Mouse (Mus musculus) myocyte (in vitro differentiated cells): Measurements from ENCODE around the gene Cul9. TPM values are rescaled to one million over a fixed set of nuclear protein-coding genes. Genes with fewer than 3 reads are reported as not detected.

Experiments
- H3K27me3 ChIP-seq: one replicate; pipeline ENCODE4 v1.6.1; 2011; ENCODE audit not compliant: control insufficient read depth, insufficient read depth, insufficient read length
- H3K36me3 ChIP-seq: one replicate; pipeline ENCODE4 v1.6.1; 2011; ENCODE audit not compliant: control insufficient read depth, insufficient read depth
- H3K4me2 ChIP-seq: one replicate; pipeline ENCODE4 v1.6.1; 2011; ENCODE audit warnings: low read depth, control low read depth
- H3K4me3 ChIP-seq: one replicate; pipeline ENCODE4 v1.5.1; 2011; ENCODE audit warnings: mild to moderate bottlenecking, control low read depth, moderate library complexity
- H3K79me2 ChIP-seq: one replicate; pipeline ENCODE4 v1.6.1; 2011; ENCODE audit not compliant: control insufficient read depth, insufficient read depth
- H3ac ChIP-seq: one replicate; pipeline ENCODE4 v1.6.1; 2011; ENCODE audit not compliant: control insufficient read depth, insufficient read length
- CEBPB ChIP-seq: IDR thresholded peaks from 2 replicates; pipeline ENCODE4 v1.6.1; 2011; ENCODE audit warnings: mild to moderate bottlenecking, moderate library complexity; ENCODE audit not compliant: poor library complexity, insufficient read depth, severe bottlenecking
- E2F4 ChIP-seq: IDR thresholded peaks from one replicate; pipeline ENCODE4 v1.6.1; 2011; ENCODE audit warnings: mild to moderate bottlenecking, control low read depth, moderate library complexity; ENCODE audit not compliant: insufficient read depth
- MAX ChIP-seq: IDR thresholded peaks from one replicate; pipeline ENCODE4 v1.6.1; 2011; ENCODE audit warnings: low read depth, mild to moderate bottlenecking, control low read depth
- MYOD1 ChIP-seq, 3 experiments: IDR thresholded peaks; one replicate each; pipeline ENCODE4 v1.6.1; 2011; ENCODE audit warnings: control low read depth in 2 of 3, low read depth in 2 of 3, mild to moderate bottlenecking in 2 of 3, moderate library complexity in 1 of 3; ENCODE audit not compliant: insufficient read length in 2 of 3, control insufficient read depth in 1 of 3
- MYOG ChIP-seq, 3 experiments: IDR thresholded peaks; one replicate each; pipeline ENCODE4 v1.6.1; 2011; ENCODE audit warnings: control low read depth in 2 of 3, low read depth in 2 of 3, mild to moderate bottlenecking in 2 of 3; ENCODE audit not compliant: insufficient read length in 2 of 3, control insufficient read depth in 1 of 3, insufficient read depth in 1 of 3
- POLR2A ChIP-seq: IDR thresholded peaks from one replicate; pipeline ENCODE4 v1.6.1; 2011; ENCODE audit warnings: low read depth, mild to moderate bottlenecking, control low read depth, moderate library complexity; ENCODE audit not compliant: insufficient read length
- POLR2AphosphoS2 ChIP-seq: IDR thresholded peaks from one replicate; pipeline ENCODE4 v1.6.1; 2011; ENCODE audit warnings: low read depth, control low read depth; ENCODE audit not compliant: insufficient read length
- REST ChIP-seq: IDR thresholded peaks from one replicate; pipeline ENCODE4 v1.6.1; 2011; ENCODE audit warnings: mild to moderate bottlenecking, control low read depth, moderate library complexity; ENCODE audit not compliant: insufficient read depth, insufficient read length
- SRF ChIP-seq: IDR thresholded peaks from one replicate; pipeline ENCODE4 v1.6.1; 2011; ENCODE audit warnings: low read depth; ENCODE audit not compliant: control insufficient read depth, insufficient read length
- TCF12 ChIP-seq: IDR thresholded peaks from one replicate; pipeline ENCODE4 v1.6.1; 2011; ENCODE audit warnings: mild to moderate bottlenecking, control low read depth; ENCODE audit not compliant: poor library complexity, insufficient read depth, severe bottlenecking
- TCF3 ChIP-seq: IDR thresholded peaks from one replicate; pipeline ENCODE4 v1.6.1; 2011; ENCODE audit warnings: low read depth, control low read depth; ENCODE audit not compliant: insufficient read length
- USF1 ChIP-seq: IDR thresholded peaks from one replicate; pipeline ENCODE4 v1.6.1; 2011; ENCODE audit warnings: low read depth, mild to moderate bottlenecking, control low read depth, moderate library complexity
- polyA plus RNA-seq: library from polyadenylated mRNA; unstranded; fragments of >200 nt; fragmentation: generic; extraction: Trizol; gene quantifications from one replicate; pipeline ENCODE4 v1.2.1, GENCODE M21; 2012; ENCODE audit warnings: missing spikeins

Gene Cul9
- polyA plus RNA-seq, 1 experiment, result 0.43 TPM

DNA sequence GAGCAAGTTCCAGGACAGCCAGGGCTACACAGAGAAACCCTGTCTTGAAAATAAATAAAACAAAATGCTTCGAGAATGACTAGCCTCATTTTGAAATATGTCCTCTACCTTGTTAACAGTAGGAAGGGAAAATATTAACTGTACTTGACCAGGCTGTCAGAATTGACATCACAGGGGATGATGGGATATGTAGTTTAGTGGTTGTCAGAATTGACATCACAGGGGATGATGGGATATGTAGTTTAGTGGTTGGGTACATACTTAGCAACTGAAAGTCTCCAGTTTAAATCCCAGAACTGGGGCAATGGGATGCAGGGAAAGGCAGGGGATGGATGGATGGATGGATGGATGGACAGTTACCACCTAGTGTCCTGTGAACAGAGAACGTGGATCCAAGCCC is 32.9 kb downstream of the Cul9 start:
- Histone ChIP-seq H3K36me3 (no peaks in the 10 kb centered on the region), H3K27me3 (no peaks in the 10 kb centered on the region), H3K79me2 (no peaks in the 10 kb centered on the region), H3K4me3 (no peak overlapping the region), H3K4me2 (no peak overlapping the region), H3ac (no peak overlapping the region)
- no peak for TF ChIP-seq E2F4
- no peak for TF ChIP-seq USF1
- TF ChIP-seq REST, result no peak
- TF ChIP-seq MAX, result no peak
- TF ChIP-seq POLR2AphosphoS2, result no peak
- TF ChIP-seq CEBPB, result no peak
- TF ChIP-seq TCF3, result no peak
- TF ChIP-seq MYOG (IDR thresholded peaks at IDR 0.05; ENCODE audit: control insufficient read depth in 1 of 3, insufficient read depth in 1 of 3, insufficient read length in 2 of 3, low read depth in 2 of 3), result no peak
- TF ChIP-seq TCF12, result no peak
- no peak for TF ChIP-seq MYOD1 (IDR thresholded peaks at IDR 0.05; ENCODE audit: control insufficient read depth in 1 of 3, insufficient read length in 2 of 3, low read depth in 2 of 3)
- no peak for TF ChIP-seq SRF
- TF ChIP-seq POLR2A, result no peak

- Histone ChIP-seq H3K79me2 (no peaks in the 10 kb centered on the region), H3ac (no peak overlapping the region), H3K27me3 (no peaks in the 10 kb centered on the region), H3K4me2 (no peak overlapping the region), H3K4me3 (no peak overlapping the region), H3K36me3 (no peaks in the 10 kb centered on the region)
- TF ChIP-seq MAX, result no peak
- no peak for TF ChIP-seq MYOD1 (IDR thresholded peaks at IDR 0.05; ENCODE audit: control insufficient read depth in 1 of 3, insufficient read length in 2 of 3, low read depth in 2 of 3)
- no peak for TF ChIP-seq SRF
- no peak for TF ChIP-seq E2F4
- TF ChIP-seq POLR2A, result no peak
- no peak for TF ChIP-seq MYOG (IDR thresholded peaks at IDR 0.05; ENCODE audit: control insufficient read depth in 1 of 3, insufficient read depth in 1 of 3, insufficient read length in 2 of 3, low read depth in 2 of 3)
- TF ChIP-seq TCF12, result no peak
- TF ChIP-seq TCF3, result no peak
These were observed 35.0 kb downstream of the Cul9 start for GRCm38 (mm10) chr17:46511059-46511710.

DNA sequence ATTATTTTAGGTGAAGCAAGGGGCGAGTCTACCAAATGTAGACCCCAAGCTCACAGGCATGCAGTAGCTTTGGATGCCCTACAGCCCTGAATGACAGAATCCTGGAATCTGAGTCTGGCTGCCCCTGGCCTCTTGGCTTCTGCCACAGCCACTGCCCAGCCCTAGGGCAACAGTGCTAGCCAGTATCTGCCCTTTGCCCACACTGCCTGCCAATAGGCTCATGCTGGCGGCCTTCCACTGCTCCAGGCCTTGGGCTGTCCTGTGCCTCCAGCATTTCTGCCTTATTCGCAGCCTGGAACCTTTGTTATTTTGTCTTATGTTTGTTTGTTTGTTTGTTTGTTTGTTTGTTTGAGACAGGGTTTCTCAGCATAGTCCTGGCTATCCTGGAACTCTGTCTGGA is 40.6 kb downstream of the Cul9 start:
- H3K4me2 ChIP-seq, result no peak overlapping the region

DNA sequence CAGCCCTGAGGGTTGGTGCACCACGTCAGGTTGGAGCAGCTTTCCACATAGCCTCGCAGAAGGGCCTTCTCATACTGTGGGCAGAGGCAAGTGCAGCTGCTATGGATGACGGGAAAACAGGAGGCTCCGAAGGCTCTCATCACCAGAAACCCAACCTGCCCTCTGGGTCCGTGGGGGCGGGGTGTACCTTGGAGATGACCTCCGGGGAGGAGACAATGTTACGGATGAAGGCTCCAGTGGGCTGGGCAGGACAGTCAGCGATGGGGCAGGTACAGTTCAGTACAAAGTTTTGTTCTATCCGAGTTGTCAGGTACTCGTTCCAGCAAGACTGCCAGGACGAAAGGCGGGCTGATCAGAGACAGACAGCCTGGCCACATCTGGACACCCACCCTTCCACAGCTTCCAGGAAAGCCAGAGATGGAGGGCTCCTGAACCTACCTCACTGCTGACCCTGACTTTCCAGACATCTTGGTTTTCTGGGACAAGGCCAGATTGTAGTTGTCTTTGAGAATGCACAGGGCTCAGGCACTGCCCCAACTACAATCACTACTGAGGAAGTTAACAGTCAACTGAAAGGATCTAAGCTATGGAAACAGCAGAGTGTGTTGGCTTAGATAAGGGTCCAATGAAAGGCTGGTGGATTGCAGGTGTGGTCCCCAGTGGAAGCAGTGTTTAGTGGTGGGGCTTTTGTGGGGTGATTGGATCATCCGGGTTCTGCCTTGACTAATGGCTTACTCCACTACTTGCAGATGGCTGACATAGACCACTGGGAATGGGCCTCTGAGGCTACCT is 42.1 kb downstream of the Cul9 start:
- TF ChIP-seq SRF (no peak), REST (no peak), USF1 (no peak), CEBPB (no peak), POLR2AphosphoS2 (no peak), MYOG (IDR thresholded peaks at IDR 0.05; ENCODE audit: control insufficient read depth in 1 of 3, insufficient read depth in 1 of 3, insufficient read length in 2 of 3, low read depth in 2 of 3) (no peak), POLR2A (no peak), MYOD1 (IDR thresholded peaks at IDR 0.05; ENCODE audit: control insufficient read depth in 1 of 3, insufficient read length in 2 of 3, low read depth in 2 of 3) (no peak), TCF3 (no peak), TCF12 (no peak), E2F4 (no peak), MAX (no peak)
- Histone ChIP-seq H3K4me3 (no peak overlapping the region), H3ac (no peak overlapping the region), H3K4me2 (no peak overlapping the region), H3K79me2 (no peaks in the 10 kb centered on the region), H3K36me3 (no peaks in the 10 kb centered on the region), H3K27me3 (no peaks in the 10 kb centered on the region)

More for the DNA sequence above, 40.6 kb downstream of the Cul9 start:
- H3ac ChIP-seq, result no peak overlapping the region
- H3K36me3 ChIP-seq, result no peaks in the 10 kb centered on the region
- H3K27me3 ChIP-seq, result no peaks in the 10 kb centered on the region
- TF ChIP-seq SRF (no peak), E2F4 (no peak), TCF12 (no peak), CEBPB (no peak), MAX (no peak), POLR2AphosphoS2 (no peak), POLR2A (no peak), USF1 (no peak), TCF3 (no peak)
- no peak overlapping the region for H3K4me3 ChIP-seq
- H3K79me2 ChIP-seq, result no peaks in the 10 kb centered on the region

DNA sequence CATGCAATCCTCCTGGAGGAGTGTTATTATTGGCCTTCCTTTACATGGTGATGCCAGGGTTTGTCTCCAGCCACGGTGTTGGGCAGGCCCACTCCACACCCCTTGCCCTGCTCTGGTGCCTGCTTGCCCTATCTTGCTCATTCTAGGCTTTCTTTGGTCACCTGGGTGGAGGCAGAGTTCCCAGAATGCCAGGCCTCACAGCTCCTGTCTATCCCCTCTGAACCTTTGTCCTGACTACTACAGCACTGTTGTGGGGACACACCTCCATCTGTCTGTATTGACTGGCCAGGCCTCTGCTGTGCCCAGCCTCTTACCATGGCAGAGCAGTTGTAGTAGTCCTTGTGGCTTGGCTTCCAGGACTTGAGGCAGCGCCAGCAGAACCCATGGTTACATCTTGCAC is 43.4 kb downstream of the Cul9 start:
- Histone ChIP-seq H3K79me2 (no peaks in the 10 kb centered on the region), H3K36me3 (no peaks in the 10 kb centered on the region), H3K4me3 (no peak overlapping the region), H3K4me2 (no peak overlapping the region), H3K27me3 (no peaks in the 10 kb centered on the region), H3ac (no peak overlapping the region)
- TF ChIP-seq E2F4 (no peak), TCF12 (no peak), MYOD1 (IDR thresholded peaks at IDR 0.05; ENCODE audit: control insufficient read depth in 1 of 3, insufficient read length in 2 of 3, low read depth in 2 of 3) (no peak), MYOG (IDR thresholded peaks at IDR 0.05; ENCODE audit: control insufficient read depth in 1 of 3, insufficient read depth in 1 of 3, insufficient read length in 2 of 3, low read depth in 2 of 3) (no peak), MAX (no peak), REST (no peak), TCF3 (no peak), SRF (no peak), CEBPB (no peak), POLR2AphosphoS2 (no peak), USF1 (no peak)
